Mouse (Mus musculus) cerebellum, adult 2 months (tissue): ENCODE results near the gene Wdr46.

Source experiments
- CTCF ChIP-seq: fragments of 200-500 bp; IDR thresholded peaks from 2 replicates; pipeline ENCODE4 v1.5.1; 2011; ENCODE audit warnings: low read depth, mild to moderate bottlenecking, control low read depth, low read length, moderate library complexity, borderline replicate concordance; ENCODE audit not compliant: insufficient read depth
- POLR2A ChIP-seq: fragments of 200-500 bp; IDR thresholded peaks from 2 replicates; pipeline ENCODE4 v1.6.1; 2011; ENCODE audit warnings: low read length, control low read depth, borderline replicate concordance; ENCODE audit not compliant: insufficient read depth

DNA sequence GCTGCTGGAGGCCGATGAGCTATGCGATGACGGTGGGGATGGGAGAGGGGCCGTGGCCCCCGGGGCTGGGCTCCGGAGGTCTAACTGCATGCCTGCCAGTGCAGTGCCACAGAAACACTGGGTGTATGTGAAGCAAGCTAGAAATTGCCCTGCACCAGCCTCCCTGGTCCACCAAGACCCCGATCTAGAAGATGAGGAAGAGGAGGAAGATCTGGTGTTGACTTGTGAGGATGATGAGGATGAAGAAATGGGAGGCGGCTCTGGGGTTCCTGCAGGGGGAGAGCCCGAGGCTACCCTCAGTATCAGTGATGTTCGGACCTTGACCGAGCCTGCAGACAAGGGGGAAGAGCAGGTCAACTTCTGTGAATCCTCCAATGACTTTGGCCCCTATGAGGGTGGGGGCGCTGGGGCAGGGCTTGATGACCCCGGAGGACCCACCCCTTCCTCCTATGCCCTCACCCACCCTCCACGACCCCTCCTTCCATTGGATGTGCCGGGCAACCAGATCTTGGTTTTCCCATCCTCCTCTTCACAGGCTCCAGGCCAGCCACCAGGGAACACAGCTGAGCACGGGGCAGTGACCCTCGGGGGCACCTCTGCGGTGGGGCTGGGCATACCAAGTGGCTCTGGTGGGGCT is 22.7 kb upstream of the Wdr46 start:
- TF ChIP-seq POLR2A = no peak
- TF ChIP-seq CTCF = no peak
